Comparison of ENCODE assay signal across 8 mouse cellular contexts in genomic region chr6:86526032-86526960, GRCm38 (mm10). TPM values are rescaled to one million over a fixed set of nuclear protein-coding genes. Genes with fewer than 3 reads are reported as not detected.
DNase-seq lines count a peak whose midpoint lies in the region; ATAC-seq lines count a peak whose summit lies in the region.

Gene Pcbp1 (minus strand): TSS chr6:86526321.

- H3K27me3 ChIP-seq in hindbrain, embryonic 16.5 days (replicated peaks; ENCODE audit: control insufficient read depth, insufficient read depth, low read length), result no peaks in the 10 kb centered on the region

- peak; percentile 86 for ATAC-seq in hindbrain, embryonic 16.5 days

- H3K4me3 ChIP-seq in hindbrain, embryonic 16.5 days (ENCODE audit: low read length), result peak within 1 kb of the TSS; percentile 81
- H3K4me3 ChIP-seq in macrophage (ENCODE audit: inconsistent target), result peak within 1 kb of the TSS; percentile 79

- H3K4me2 ChIP-seq in hindbrain, embryonic 16.5 days (ENCODE audit: low read length), result peak within 1 kb of the TSS; percentile 72

- peak; percentile 92 for DNase-seq in T-cell, adult 2 months (ENCODE audit: low spot score)
- peak; percentile 97 to 99 for DNase-seq in cerebellum, postnatal 36 days
- peak; percentile 95 for DNase-seq in gastrocnemius, adult 18-20 months (ENCODE audit: low spot score)
- peak; percentile 97 for DNase-seq in left cerebral cortex, adult 18-20 months (ENCODE audit: low spot score in 2 of 2)
- peak; percentile 94 for DNase-seq in right cerebral cortex, adult 18-20 months
- peak; percentile 95 for DNase-seq in urinary bladder, postnatal 10 days (ENCODE audit: low spot score)

- 0 out of 2 replicates have a peak, but pooled peaks cover 2% of the 10 kb centered on the region for H3K36me3 ChIP-seq in hindbrain, embryonic 16.5 days (ENCODE audit: control insufficient read depth, insufficient read depth, low read length)
- no peaks in the 10 kb centered on the region for H3K36me3 ChIP-seq in macrophage (ENCODE audit: inconsistent target)

- peak within 1 kb of the TSS; percentile 91 for H3K9ac ChIP-seq in hindbrain, embryonic 16.5 days (ENCODE audit: low read depth, low read length)

- WGBS in hindbrain, embryonic 16.5 days, result under 1% methylated on average over 91 of the region's 120 CpGs
- WGBS in macrophage (ENCODE audit: missing documents), result under 1% methylated on average over 106 of the region's 120 CpGs

- peaks cover 36% of the 10 kb centered on the region for H3K79me2 ChIP-seq in macrophage (ENCODE audit: inconsistent target)

- peaks cover 22% of the 10 kb centered on the region for H3K4me1 ChIP-seq in hindbrain, embryonic 16.5 days (ENCODE audit: control insufficient read depth, insufficient read depth, low read depth, low read length)

- no peaks in the 10 kb centered on the region for H3K9me3 ChIP-seq in hindbrain, embryonic 16.5 days (ENCODE audit: control insufficient read depth, low read length)

- H3K27ac ChIP-seq in hindbrain, embryonic 16.5 days (ENCODE audit: low read depth, low read length), result peak within 1 kb of the TSS; percentile 100
- H3K27ac ChIP-seq in macrophage, result peak within 1 kb of the TSS; percentile 100

RNA-seq across cellular contexts. Expression of gene Pcbp1, which starts in this region (rescaled TPM):
- 100 to 1,000 TPM; 114 to 128 TPM for total RNA-seq in gastrocnemius, adult 18-20 months (2021)
- 123 and 163 TPM in 2 replicates for polyA plus RNA-seq in hindbrain, embryonic 16.5 days (2015; fragmentation: Nextera tagmentation; extraction: Ambion mirVana)
- total RNA-seq in left cerebral cortex, adult 18-20 months (2021), result 100 to 1,000 TPM; 188 to 189 TPM
- total RNA-seq in macrophage (2018; cell fraction: chromatin; rRNA removed), result 10 to 100 TPM; 15.1 to 57.1 (median 29.5) TPM
- 100 to 1,000 TPM; 159 to 254 (median 209) TPM for total RNA-seq in macrophage (2018; cell fraction: cytosol; rRNA removed)
- total RNA-seq in macrophage (2018; cell fraction: nucleus; rRNA removed), result 100 to 1,000 TPM in 6 of 26 experiments, 10 to 100 TPM in 20; 44.0 to 133 (median 80.2) TPM
- 129 to 213 TPM (median 209 TPM) in 3 replicates for polyA plus RNA-seq in macrophage (2018)

Comparison
In these comparisons a context has a peak if more than half of its experiments do, and no peak if none do; other contexts are left out.
1. Peak in every context shown above with its lines: DNase-seq, ATAC-seq, H3K4me3 ChIP-seq and H3K27ac ChIP-seq.